Mouse (Mus musculus): Measurements from ENCODE around the gene Exoc4.

Exoc4 gene

DNA sequence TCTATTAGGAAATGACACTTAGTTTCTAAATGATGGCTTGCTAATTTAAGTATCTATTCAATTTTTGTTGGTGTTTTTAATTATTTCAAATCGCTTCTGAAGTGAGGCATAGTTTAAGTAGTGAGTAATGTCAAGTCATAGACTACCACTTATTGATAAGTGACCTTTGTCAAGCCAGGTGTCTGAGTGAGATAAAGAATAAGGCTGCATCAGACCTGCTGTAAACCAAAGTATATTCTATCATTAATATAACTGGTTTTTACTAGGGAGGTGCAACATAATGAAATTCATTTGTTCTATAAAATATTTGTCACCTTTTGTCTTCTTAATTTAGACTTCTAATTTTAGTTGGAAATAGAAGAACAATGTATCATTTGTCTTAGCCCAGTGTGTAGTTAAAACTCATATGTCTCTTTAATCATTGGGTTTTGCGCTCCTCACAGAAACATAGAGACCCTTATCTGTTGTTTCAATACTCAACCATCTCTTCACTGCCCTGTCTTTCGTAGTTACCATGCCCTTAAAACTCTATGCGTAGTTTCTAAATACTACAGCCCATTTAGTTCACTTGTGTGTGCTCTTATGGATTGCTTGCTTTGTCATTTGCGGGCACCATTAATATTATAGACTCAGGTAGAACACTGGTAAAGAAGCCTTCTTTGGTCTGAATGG lies 217.4 kb downstream of the Exoc4 start:
- in situ Hi-C loops (cut with MboI), result no loop called here

DNA sequence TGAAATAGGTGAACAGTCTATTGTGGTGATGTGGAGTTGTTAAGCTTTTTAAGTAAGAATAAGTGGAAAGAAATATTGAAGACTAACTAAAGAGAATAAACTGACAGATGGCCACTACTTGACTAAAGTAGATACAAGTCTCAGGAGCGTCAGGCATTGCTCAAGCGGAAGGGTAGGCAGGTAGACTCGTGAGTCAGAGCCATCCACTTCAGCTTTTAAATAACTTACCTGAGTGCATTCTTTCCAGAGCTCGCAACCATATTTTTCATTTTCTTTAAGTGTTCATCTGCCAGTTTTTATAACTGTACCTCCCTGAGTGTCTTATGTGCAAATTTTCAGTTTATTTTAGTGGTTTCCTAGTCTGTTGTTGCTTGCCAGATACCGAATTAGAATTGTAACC lies 219.6 kb downstream of the Exoc4 start:
- in situ Hi-C loops (cut with MboI), result no loop called here

- in situ Hi-C loops (cut with MboI), result no loop called here
Measured at GRCm38 (mm10) chr6:33476134-33476533, 227.2 kb downstream of the Exoc4 start.

DNA sequence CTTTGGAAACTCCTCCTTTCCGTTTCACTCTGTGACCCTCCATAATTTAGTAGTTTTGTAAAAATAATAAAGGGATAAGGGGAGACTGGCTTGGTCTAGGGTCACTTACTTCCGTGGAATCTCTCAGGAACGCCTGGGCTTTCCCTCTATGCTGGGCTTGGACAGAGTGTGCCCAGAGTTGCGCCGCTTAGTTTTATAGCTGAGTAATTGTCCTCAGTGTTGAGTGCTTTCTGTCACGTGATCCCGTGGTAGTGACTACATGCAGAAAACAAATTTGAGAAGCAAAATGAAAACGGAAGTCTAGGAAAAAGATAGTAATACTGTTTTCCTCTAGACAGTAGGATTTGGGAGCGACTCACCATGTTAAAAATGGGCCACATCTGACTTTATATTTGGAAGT lies 235.7 kb downstream of the Exoc4 start:
- in situ Hi-C loops (cut with MboI), result no loop called here

DNA sequence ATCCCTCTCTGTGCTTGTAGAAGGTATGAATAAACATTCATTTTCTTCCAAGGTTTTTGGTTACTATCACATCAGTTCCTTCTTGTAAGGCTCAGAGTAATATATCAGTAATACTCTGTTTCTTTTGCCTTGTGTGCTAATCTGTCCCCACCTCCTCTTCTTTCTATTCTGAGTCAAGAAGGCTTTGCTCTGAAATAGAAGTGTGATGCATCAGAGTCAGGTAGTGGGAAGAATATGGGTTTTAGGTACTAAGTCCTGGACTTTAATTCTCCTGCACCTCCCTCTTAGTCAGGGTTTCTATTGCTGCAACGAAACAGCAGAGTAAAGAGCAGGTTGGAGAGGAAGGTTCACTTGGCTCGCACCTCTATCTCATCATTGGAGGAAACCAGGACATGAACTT lies 240.9 kb downstream of the Exoc4 start:
- in situ Hi-C loops (cut with MboI), result no loop called here

GRCm38 (mm10) chr6:33496141-33496855 lies 247.4 kb downstream of the Exoc4 start:
- in situ Hi-C loops (cut with MboI), result no loop called here

DNA sequence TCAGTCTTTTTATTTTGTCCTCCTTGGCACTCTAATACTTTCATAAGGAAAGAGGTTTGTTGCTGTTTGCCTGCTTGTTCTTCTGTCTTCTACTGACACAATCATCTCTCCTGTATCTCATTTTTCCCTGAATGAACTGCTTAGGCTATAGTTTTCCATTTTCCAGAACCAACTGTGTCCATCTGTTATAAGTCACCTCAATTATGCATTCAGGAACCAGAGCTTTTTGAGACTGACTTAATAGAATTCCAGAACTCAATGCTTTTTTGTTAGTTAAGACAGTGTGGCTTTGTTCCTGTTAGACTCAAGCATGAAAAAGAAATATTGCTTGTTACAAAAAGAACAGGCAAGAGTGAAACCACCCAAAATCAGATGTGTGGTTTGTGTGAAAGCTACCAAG lies 248.5 kb downstream of the Exoc4 start:
- in situ Hi-C loops (cut with MboI), result no loop called here

- in situ Hi-C loops (cut with MboI), result no loop called here
Measured at GRCm38 (mm10) chr6:33502388-33502787, 253.5 kb downstream of the Exoc4 start.

DNA sequence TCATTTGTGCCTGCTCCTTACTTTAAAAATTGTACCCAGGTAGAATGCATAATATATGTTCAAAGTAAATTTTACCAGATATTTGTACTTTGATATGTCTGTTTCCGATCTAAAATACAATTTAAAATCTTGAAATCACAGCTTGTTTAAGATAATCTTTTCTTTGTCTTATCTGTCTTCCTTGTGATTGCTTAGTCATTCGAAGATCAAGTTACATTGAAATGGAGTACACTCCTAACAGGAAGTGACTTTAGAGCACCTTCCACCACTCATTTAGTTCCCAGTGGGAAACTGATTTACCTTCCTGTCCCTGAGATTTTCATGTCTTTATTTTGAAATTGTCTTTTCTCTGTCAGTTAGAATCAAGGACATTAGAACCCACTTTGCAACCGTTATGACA lies 254.5 kb downstream of the Exoc4 start:
- in situ Hi-C loops (cut with MboI), result no loop called here

GRCm38 (mm10) chr6:33507134-33507533 lies 258.2 kb downstream of the Exoc4 start:
- in situ Hi-C loops (cut with MboI), result no loop called here

- in situ Hi-C loops (cut with MboI), result no loop called here
Measured at GRCm38 (mm10) chr6:33515391-33515790, 266.5 kb downstream of the Exoc4 start.

DNA sequence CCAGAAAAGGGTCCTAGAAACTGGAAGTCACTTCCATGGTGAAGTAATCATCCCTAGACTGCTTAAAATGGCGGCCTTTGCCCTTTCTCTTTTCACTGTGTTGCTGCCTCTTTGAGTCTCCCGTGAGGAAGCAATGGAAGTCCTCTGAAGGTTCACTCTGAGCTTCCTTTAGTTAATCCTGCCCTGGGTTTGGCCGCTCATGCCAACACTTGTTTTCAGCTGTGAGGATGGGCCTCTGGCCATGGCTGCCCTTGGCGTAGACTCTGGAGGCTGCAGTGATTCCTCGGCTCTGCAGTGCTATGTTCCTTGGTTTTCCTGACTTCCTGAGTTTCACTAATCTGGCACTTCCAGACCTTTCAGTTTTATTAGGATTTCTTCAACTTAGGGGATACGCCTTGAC lies 267.9 kb downstream of the Exoc4 start:
- in situ Hi-C loops (cut with MboI), result no loop called here

DNA sequence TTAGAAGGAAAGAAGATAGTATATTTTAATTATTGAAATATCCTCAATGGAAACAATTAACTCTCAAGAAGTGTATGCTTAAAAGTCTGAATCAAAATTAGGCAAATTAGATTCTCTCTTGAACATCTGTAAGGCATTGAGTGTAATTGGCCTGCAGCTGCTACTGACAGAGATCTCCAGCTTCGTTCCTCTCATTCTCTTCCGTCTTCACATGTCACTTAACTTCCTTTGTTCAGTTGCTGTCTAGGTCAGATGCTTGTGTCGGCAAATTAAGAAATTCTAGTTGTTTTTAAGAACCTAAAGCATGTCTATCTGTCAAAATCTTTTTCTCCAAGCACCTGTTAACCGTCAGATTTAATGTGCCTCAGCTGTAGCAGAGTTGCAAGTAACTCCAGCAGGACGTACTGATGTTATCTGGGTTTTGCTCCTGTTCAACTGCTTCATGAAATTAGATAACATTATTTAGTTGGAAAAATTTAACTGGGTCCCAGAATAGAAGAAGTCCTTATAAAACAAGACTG lies 269.1 kb downstream of the Exoc4 start:
- in situ Hi-C loops (cut with MboI), result no loop called here

GRCm38 (mm10) chr6:33525695-33526366 lies 276.9 kb downstream of the Exoc4 start:
- in situ Hi-C loops (cut with MboI), result no loop called here

DNA sequence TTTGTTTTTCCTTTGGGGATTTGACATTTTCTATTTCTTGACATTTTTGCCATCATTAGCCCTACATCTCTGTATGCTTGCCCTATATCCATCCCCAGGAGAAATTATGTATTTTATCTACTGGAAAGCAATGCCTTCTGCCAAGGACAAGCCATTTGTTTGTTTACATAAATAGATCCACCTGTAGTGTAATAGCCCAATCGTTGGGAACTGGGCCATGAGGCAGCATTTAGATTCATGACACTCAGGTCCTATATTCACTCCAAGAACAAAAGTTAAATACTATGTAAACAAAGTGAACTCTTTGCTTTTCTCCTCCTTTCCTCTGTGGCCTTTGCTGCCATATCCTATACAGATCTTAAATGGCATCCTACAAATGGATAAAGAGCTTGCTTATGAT lies 291.5 kb downstream of the Exoc4 start:
- in situ Hi-C loops (cut with MboI), result no loop called here

DNA sequence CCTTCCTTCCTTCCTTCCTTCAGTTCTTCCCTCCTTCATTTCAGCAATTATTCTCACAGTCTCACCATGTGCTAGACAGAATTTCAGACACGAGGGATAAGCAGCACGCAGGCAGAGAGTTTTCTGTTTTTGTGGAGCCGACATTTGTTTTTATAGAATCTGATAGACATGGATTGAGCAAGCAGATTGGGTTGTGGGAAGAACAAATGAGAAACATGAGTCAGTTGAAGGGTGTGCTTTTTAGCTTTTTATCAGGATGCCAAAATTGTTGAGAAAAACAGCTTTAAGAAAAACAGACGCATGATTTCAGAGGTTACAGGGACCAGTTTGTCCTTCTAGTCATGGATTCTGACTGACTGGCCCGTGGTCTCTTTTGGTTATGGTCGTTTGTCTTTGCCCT lies 293.8 kb downstream of the Exoc4 start:
- in situ Hi-C loops (cut with MboI), result no loop called here

GRCm38 (mm10) chr6:33551934-33552333 lies 303.0 kb downstream of the Exoc4 start:
- in situ Hi-C loops (cut with MboI), result no loop called here

DNA sequence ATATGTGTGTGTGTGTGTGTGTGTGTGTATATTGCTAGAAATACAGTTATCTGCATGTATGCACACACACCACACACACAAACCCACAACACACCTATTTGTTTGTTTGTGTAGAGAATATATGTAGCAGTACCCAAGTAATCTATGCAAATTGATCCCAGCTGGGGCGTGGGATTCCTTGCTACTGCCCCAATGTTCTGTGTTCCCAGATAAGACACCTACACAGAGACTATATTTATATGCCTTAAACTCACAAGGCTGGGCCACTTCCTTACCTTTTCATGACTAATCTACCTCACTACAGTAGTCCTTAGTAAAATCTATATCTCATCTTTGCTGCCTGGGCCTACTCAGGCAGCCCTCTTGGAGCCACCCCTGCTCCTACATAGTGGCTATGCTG lies 312.0 kb downstream of the Exoc4 start:
- in situ Hi-C loops (cut with MboI), result no loop called here

GRCm38 (mm10) chr6:33561911-33562310 lies 313.0 kb downstream of the Exoc4 start:
- in situ Hi-C loops (cut with MboI), result no loop called here

- in situ Hi-C loops (cut with MboI), result no loop called here
Measured at GRCm38 (mm10) chr6:33575947-33576346, 327.1 kb downstream of the Exoc4 start.

GRCm38 (mm10) chr6:33608469-33608868 lies 359.6 kb downstream of the Exoc4 start:
- in situ Hi-C loops (cut with MboI), result no loop called here

DNA sequence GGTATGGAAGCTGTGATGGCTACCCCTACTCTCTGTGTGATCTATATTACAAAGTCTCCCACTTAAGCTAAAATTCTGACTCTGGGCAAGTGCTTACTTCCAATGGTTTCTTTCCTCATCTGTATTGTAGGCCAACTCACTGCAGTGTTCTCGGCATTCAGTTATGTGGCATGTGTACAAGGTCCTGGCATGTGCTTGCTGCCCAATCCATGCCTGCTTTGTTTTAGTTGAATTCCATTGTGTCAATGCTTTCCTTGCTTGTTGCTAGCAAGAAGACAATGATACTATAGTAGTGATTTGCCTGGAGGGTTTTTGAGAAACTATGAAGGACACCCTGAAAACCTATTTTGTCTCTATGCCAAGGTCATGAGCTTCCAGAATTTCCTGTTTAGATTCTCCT lies 365.1 kb downstream of the Exoc4 start:
- in situ Hi-C loops (cut with MboI), result no loop called here

GRCm38 (mm10) chr6:33618590-33618989 lies 369.7 kb downstream of the Exoc4 start:
- in situ Hi-C loops (cut with MboI), result no loop called here

Measured in mature B cell (primary cell).